Mouse (Mus musculus): Measurements from ENCODE around the gene Acss3.

GRCm38 (mm10) chr10:107039211-107039610 lies 84.3 kb downstream of the Acss3 start:
- TF ChIP-seq CTCF (IDR thresholded peaks at IDR 0.05; ENCODE audit: extremely low read depth, insufficient read depth, insufficient read length, insufficient replicate concordance) (no peak), POLR2A (IDR thresholded peaks at IDR 0.05; ENCODE audit: low read depth, low read length) (no peak)
